Mouse (Mus musculus) bone marrow macrophage, adult 2 months (primary cell): ENCODE results near the gene Slc8b1.

Experiments used
- CTCF ChIP-seq: IDR thresholded peaks from 2 replicates; pipeline ENCODE4 v1.5.1; 2012; ENCODE audit warnings: low read depth, mild to moderate bottlenecking, low read length, moderate library complexity
- POLR2A ChIP-seq: IDR thresholded peaks from 2 replicates; pipeline ENCODE4 v1.6.1; 2012; ENCODE audit warnings: mild to moderate bottlenecking, low read depth, low read length, borderline replicate concordance

GRCm38 (mm10) chr5:120578504-120579081, 67.6 kb downstream of the Slc8b1 start:
- TF ChIP-seq POLR2A: no peak
- no peak for TF ChIP-seq CTCF
